Mouse (Mus musculus): ENCODE data around the gene Grm4. TPM values are rescaled to one million over a fixed set of nuclear protein-coding genes. Genes with fewer than 3 reads are reported as not detected.

Grm4 gene
- total RNA-seq (2015; ENCODE audit: low replicate concordance) (not detected in 2 replicates), total RNA-seq (2017; ENCODE audit: low replicate concordance) (not detected in 2 replicates)

DNA sequence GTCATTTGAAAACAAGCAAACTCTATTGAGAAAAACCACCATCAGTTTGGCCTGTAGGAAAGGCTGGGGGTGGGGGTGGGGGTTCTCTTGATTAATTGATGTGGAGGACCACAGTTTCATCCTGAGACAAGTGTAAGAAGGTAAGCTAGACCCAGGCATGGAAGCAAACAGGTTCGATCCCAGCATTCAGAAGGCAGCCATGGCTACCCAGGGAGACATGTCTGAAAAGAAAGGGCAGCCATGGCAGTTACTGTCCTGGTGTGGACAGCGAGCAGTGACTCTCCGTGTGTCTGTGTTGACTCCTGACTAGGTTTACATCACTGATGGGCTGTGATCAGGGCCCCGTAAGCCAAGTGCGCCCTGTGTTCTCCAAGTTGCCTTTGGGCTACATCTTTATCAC lies at the start of gene Grm4:
Gene Grm4, minus strand, starts transcription at position 101 of the 400 bp plus-strand sequence.
- no peak for ATAC-seq (replicated peaks; ENCODE audit: low FRiP score, poor library complexity, severe bottlenecking)

DNA sequence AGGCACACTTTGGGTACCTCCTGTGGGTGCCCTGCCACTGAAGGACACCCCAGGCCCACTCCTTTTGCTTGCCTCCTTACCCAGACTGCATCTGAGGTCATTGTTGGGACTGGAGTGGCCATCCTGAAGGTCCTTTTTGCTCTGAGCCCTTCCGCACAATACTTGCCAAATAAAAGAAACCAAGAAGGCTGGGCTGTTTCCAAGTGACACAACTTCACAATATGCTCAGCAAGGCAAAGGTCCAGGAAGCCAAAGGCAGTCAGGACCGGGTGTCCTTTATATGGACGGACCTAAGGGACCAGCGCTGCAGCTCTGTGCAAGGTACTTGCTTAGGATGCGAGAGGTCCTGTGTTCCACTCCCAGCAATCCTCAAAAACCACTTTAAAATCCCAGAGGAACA lies 47.0 kb upstream of the Grm4 start:
- no peak for ATAC-seq (replicated peaks; ENCODE audit: low FRiP score, poor library complexity, severe bottlenecking)

DNA sequence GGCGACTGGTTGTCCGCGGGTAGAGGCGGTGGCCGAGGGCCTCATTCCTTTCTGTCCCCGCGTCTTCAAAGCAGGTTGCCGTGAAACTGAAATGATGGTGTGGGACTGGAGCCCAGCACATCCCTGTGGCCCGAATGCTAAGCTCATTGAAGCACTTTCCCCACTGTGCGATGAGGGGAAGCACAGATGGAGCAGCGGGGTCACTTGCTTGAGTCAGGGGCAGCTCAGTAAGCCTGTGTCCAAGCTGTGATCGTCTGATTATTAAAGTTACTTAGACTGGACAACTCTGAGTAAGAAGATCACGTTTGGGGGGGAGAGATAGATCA lies 44.7 kb upstream of the Grm4 start:
- no peak for ATAC-seq (replicated peaks; ENCODE audit: low FRiP score, poor library complexity, severe bottlenecking)

DNA sequence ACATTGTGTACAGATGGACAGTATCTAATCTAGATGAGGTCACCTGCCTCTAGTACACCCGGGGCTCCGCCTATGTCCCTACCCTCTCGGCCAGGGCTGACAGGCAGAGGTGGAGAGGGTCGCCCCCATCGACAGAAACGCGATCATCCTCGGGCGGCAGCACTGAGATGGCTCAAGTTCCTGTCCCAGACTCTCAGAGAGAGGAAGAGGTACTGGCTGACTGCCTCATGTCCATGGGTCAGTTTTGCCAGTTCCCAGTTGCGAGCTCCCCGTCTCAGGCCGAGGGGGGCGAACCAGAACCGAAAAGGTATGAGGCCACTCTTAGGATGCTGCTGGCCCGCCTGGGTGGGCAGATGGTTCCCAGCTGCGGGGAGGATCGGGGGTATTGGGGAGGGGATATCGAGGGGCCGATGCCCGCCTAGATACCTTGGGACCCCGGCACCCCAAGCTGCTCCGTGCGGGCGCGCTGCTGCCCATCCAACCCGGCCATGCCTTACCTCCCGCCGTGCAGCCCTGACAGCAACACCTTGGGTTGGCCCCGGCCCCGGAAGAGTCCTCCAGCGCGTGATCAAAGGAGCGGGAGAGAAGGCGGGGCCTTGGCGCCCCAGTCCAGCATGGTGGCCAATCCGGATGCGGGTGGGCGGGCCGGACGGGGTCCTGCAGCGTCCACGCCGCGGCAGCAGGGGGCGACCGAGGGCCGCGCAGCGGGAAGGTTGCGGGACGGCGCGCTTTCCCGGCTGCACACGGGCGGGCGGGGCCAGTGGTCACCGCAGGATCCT lies 44.1 kb upstream of the Grm4 start, which contains the start of gene AI413582:
Gene AI413582, minus strand, starts transcription at position 594 of the 779 bp plus-strand sequence.
- ATAC-seq (replicated peaks; ENCODE audit: low FRiP score, poor library complexity, severe bottlenecking): peak; percentile 92

DNA sequence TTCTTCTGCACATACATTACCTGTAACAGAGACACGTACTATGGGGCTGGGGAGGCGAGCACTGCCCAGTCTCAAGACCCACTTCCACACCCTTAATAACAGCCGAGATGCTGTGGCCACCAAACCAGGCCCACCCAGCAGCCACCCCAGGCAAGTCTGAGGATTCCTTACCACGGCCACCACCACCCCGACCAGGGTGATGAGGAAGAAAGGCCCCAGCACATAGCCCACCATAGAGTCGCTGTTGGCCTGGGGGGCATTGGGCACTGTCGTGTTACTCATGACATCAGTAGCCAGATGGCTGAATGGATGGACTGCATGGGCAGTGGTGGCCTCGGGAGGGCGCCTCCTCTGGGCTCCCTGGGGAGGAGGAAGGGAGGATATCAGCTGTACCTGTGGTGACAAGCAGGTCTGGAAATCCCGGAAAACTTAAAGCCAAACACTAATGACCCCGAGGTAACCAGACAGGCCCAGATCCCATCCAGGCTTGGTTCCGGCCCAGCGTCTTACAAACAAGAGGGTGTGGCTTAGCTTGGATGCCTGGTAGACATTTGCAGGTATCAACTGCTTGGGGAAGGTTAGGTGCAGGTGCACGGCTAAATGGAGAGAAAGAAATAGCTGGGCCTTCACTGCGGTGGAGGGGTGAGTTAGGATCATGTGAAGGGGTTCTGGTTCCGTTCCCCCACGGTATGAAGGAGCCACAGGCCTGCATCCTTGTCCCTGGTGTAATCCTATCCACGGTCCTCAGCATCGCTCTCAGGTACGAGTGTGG lies 43.4 kb upstream of the Grm4 start:
- ATAC-seq (replicated peaks; ENCODE audit: low FRiP score, poor library complexity, severe bottlenecking): peak; percentile 26; the same call in 1 of the 2 replicates

DNA sequence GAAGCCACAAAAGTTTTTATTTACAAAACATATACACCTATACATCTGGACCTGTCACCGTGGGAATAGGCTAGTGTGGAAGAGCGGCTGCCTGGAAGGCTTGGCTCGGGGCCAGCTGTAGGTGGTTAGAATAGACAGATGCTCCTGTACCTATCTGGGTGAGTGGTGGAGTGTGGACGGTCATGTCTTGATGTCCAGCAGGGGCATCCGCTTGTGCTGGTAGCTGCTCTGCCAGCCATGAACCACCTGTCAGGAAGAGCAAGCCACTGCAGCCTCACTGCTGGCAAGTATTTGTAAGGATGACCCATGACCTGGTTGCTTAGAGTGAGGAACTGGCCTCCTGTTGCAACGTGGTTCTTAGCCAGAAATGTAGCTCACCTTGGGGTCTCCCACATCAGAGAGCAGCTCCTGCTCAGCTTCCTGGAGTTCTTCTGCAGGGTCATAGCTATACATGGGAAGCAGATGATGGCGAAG lies 42.6 kb upstream of the Grm4 start:
- ATAC-seq (replicated peaks; ENCODE audit: low FRiP score, poor library complexity, severe bottlenecking): no peak

DNA sequence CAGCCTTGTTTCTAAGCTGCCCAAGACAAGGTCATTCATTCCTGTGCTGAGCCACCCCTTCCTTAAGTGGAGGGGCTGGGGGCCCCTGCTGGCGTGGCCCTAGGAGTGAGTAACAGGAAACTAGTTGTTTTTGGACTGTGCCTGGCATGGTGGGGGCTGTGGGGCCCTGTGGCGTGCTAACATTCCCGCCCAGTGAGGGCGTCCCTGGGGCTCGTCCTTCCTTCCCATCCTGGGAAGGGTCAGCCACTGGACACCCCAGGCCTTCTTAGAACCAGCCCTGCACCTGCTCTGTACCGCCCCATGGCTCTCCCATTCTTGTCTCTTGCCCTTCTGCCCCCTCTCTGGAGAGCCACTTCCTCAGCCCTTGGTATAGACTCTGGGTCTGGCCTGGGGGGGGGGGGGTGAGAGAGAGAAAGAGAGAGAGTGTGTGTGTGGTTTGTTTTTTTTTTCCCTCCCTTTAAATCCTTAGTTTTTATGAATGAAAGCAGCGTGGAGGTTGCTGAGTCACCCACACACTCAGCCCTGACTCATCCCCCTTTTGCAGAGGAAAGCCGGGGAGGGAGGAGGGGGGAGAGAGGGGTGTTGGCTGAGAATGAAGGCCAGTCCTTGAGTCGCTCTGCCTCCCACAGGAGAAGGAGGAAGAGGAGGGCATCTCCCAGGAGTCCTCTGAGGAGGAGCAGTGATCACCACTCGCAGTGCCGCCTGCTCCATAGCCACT lies 40.8 kb upstream of the Grm4 start:
- no peak for ATAC-seq (replicated peaks; ENCODE audit: low FRiP score, poor library complexity, severe bottlenecking)

DNA sequence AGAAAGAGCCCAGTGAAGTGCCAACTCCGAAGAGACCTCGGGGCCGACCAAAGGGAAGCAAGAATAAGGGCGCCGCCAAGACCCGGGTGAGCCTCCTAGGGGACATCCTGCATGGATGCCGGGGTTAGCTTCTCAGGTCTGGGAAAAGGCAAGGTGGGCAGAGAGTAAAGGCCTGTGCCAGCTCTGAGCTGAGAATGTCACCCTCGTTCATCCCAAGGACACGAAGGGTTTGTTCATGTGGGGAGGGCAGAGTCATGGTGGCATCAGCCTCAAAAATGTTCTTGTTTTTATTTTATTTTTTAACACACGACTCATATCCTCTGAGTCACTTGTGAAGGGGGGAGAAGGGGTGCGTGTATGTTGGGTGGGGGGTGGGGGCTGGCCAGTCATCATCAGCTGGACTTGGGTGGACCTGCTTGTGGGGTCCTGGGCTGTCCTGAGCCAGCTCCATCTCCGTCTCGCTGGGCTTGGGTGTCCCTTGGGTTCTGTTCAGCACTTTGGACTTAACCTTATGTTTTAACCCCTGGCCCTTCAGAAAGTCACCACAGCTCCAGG lies 39.8 kb upstream of the Grm4 start:
- no peak for ATAC-seq (replicated peaks; ENCODE audit: low FRiP score, poor library complexity, severe bottlenecking)

DNA sequence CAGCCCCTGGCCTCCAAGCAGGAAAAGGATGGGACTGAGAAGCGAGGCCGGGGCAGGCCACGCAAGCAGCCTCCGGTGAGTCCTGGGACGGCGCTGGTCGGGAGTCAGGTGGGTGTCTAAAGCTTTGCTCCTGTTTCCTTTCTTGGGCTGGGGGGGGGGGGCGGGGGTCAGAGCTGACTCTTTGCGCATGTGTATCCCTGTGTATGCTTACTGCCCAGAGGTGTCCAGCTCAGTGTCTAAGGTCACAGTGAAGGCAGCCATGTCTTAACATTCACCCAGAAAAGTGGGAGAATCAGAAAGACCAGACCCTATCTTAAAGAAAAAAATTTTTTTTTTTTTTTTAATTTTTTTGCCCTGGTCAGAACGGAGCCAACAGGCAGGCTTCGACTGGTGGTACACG lies 38.4 kb upstream of the Grm4 start:
- no peak for ATAC-seq (replicated peaks; ENCODE audit: low FRiP score, poor library complexity, severe bottlenecking)

DNA sequence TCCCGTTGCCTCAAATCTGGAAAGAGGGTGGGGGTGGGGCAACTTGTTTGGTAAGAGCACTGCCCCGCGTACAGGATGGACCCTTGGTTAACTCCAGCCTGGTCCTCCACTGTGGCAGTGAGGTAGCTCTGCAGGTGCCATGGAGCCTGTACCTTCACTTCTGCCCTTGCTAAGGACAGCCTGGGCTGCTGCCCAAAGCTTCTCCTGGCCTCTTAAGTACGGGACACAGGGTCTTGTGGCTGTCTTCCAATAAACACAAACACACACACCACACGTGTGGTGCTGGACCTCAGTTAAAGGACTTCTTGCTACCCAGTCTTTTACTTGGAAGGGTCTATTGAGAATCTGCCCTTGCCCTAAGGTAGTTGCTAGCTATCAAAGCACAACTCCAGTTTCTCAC lies 37.6 kb upstream of the Grm4 start:
- ATAC-seq (replicated peaks; ENCODE audit: low FRiP score, poor library complexity, severe bottlenecking): no peak

DNA sequence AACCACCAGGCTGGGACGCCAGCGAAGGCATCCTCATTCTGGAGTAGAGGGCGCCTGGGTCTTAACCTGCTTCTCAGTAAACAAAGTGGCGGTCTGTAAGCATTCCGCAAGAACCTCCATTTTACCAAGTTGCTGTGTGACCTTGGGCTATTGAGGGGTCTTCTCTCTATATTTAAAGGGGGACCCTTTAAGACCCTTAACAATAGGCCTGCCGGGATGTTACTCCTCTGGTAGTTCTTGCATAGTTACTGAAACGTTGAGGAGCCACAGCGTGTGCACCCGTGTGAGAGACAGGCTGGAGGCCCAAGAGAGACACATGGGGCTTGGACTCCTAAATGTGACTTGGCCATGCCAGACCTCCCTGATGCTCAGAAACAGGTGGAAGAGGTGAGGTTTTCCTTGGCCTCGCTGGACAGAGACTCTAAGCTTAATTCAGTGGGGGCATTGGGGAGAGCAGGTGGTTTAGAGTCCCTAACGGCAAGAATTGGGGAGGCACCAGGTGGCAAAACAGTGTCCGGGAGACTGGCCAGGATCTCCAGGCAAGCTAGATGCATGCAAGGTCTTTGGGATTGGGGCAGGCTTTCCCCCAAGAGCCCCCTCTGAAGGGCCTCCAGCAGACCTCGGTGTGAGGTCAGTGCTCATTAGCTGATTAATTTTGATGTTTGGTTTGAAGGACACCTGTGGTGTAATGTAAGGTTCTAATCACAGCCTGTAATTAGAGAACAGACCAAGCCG lies 36.9 kb upstream of the Grm4 start:
- ATAC-seq (replicated peaks; ENCODE audit: low FRiP score, poor library complexity, severe bottlenecking): no peak

DNA sequence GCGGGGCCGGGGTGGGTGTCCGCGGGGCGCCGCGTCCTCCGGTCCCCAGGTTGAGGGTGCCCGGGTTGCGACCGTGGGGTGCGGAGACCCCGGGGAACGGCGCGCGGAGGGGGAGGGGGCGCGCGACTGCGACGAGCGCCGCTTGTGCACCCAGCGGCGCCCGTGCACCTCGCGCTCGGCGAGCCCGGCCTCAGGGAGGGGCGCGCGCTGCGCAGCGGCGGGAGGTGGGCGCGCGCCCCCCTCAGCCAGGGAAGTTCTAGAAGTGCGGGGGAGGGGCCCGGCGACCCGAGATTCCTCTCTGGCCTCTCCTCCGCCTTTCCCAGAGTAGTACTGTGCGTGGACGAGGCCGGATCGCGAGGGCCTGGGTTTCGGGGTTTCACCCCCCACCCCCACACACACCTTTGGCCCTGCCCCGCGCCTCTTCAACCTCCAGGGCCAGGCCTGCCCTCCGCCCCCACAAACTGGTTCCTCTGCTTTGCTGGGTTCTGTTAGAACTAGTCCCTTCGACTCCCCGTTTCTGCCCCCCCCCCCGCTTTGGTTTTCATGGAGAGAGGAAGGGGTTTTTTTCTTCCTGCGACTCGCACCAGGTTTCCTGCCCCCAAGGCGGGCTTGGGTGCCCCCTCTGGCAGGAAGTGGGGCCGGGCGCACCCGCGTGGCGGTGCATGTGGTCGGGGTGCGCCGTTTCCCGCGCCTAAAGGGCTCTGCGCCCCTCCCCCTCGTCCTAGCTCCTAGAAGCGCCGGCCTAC lies 36.2 kb upstream of the Grm4 start:
- ATAC-seq (replicated peaks; ENCODE audit: low FRiP score, poor library complexity, severe bottlenecking): no peak

DNA sequence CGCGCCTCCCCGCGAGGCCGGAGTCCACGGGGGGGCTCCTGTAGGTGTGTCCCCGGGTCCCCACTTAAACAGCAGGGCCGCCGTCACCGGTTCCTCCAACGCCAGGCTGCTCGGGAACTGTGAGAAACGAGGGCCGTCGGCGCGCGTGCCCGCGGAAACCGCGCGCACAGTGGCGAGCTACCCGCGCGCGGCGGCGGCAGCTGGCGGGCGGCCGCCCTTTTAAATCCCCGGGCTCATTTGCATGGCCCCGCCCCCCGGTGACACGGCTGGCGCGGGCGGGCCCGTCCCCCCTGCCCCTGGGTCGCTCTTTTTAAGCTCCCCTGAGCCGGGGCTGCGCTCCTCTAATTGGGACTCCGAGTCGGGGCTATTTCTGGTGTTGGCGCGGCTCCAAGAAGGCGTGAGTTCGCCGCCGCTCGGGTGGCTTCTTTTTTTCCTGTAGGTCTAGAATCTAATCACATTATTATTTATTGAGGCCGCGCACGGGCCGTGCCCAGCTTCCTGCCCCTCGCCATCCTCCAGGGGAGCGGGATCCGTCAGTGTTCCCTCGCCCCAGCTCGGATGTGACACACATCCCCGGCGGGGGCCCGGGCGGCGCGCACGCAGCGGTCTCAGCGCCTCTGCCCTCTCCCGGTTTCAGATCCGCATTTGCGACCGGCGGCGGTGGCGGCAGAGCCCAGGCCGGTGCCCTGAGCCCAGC lies 35.3 kb upstream of the Grm4 start, which contains the start of gene Hmga1:
Gene Hmga1, plus strand, starts transcription at position 183 of the 697 bp plus-strand sequence.
- peak; percentile 74 for ATAC-seq (replicated peaks; ENCODE audit: low FRiP score, poor library complexity, severe bottlenecking)

DNA sequence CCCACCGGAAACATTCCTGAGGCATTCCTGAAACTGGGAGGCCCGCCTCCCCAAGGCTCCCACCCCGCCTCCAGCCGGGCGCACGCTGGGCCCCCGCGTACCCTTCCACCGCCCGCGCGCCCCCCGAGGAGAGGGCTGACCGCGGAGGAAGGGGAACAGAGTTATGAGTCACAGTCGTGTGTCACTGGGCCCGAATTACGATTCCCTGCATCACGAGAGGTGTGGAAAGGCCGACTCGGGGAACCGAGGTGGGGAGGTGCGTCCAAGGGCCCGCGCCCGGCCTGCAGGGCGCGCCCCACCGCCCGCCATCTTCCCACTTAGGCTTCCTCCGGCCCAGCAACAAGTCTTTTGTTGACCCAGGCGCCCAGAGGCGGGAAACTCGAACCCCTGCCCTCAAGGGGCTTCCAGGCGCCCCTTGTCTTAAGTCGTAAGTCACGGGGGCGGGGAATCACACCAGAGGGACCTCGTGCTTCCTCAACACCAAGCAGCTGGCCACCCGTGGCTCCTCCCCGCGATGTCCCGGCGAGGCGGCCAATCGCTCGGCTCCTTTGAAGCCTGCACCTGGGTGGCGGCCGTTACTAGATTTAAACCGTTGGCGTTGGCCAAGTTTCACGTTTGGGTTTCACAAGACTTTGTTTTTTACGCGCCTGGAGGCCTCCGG lies 34.4 kb upstream of the Grm4 start:
- peak; percentile 74 for ATAC-seq (replicated peaks; ENCODE audit: low FRiP score, poor library complexity, severe bottlenecking)

DNA sequence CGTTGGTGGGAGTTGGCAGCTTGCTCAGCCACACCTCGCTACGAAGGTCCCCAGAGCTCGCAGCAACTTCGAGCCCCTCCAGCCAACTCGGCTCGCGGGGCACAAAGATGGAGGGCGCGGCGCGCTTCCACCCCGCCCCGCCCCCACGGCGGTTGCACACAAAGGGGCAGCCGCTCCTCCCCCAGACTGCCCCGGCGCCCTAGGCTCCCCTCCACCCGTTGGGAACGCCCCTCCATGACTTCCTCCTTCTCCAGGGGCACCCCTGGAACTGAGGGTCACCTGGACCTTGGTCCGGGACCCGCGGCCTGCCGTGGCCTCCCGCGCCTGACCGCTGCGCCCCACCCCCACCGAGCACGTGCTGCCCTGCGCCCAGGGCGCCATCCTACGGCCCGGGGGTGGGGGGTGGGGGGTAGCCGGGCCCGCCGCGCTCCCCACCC lies 33.9 kb upstream of the Grm4 start:
- no peak for ATAC-seq (replicated peaks; ENCODE audit: low FRiP score, poor library complexity, severe bottlenecking)

DNA sequence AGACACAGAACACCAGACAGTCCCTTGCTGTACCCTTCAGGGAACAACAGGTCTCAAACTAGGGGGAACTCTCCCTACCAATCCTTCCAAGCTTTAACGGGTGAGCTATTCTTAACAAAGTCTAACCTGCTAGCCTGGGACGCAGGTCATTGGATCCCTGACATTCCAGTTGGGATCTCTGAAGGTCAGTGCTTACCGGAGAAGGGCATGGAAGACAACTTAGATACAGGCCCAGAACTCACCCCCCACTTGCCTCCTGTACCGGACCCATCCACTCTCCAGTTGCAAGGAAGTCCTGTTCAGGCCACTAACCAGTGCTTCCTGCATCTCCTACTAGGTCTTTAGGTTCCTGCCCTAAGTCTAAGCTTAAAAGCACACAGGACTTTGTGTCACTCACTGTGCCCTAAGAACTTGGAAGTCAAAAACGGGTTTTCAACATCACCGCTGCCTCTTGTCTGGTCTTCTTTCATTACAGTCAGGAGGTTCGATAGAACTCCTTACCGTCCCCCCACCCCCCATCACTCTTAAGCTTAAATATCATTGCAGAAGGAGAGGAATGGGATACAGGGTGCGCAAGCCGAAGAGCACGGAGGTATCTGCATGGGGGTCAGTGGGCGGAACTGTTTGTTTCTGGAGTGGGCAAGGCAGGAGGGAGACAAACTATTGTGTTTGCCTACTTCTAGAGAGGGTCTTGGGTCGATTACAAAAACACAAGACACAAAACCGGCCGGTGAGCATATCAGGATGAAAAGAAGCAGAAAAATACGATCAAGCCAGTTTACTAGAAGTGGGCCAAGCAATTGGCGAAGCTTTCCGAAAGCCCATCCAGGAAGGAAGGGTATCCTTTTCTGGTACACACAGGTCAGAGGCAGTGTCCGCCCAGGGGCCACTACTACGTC lies 33.1 kb upstream of the Grm4 start:
- ATAC-seq (replicated peaks; ENCODE audit: low FRiP score, poor library complexity, severe bottlenecking): no peak
